Mouse (Mus musculus): ENCODE measurements around the gene D630045J12Rik. TPM values are rescaled to one million over a fixed set of nuclear protein-coding genes. Genes with fewer than 3 reads are reported as not detected.

The D630045J12Rik gene
- total and polyA plus RNA-seq, 2 experiments from 2014 or later: 9.7 to 42.5 TPM

DNA sequence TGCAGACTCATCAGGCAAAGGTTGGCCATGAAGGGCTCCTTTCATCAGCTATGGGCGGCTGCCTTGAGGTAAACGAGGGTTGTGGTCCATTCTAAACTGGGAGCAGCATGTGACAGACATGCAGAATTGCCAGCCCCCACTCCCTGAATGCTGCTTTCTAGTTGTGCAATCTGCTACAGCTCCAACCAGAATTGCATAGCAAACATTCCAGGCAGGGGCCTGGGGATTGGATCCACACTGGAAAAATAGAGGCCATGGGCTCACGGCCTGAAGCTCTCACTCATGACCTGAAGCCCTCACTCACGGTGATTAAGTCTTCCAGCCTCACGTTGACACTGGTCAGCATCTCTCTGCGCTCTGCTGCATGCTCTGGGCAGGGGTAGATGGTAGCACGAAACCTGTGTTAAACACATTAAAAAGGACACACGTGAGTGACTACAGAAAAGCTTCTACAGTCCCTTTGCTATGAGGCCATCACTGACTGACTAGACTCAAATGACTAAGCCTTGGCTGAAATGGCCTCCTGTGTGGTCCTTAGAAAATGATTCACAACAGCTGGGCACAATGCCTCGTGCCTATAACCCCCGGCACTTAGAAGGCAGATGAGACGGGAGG is 172.0 kb downstream of the D630045J12Rik start:
- DNase-seq (ENCODE audit: low spot score) (no peak), ATAC-seq (ENCODE audit: low FRiP score) (no peak)
- Histone ChIP-seq H3K27ac (ENCODE audit: low read depth, low read length) (no peak overlapping the region), H3K27me3 (ENCODE audit: insufficient read depth, low read length) (no peaks in the 10 kb centered on the region), H3K4me3 (ENCODE audit: low read depth, low read length) (no peak overlapping the region), H3K9ac (replicated peaks; ENCODE audit: low read length, poor library complexity, severe bottlenecking) (no peak overlapping the region), H3K4me2 (ENCODE audit: low read depth, low read length, poor library complexity, severe bottlenecking) (no peak overlapping the region), H3K4me1 (ENCODE audit: insufficient read depth, low read length) (no peaks in the 10 kb centered on the region), H3K36me3 (ENCODE audit: insufficient read depth, low read length) (no peaks in the 10 kb centered on the region), H3K9me3 (ENCODE audit: low read length) (no peaks in the 10 kb centered on the region)
- TF ChIP-seq CTCF (IDR thresholded peaks at IDR 0.05): no peak
- 57% methylated on average over 11 of the region's 11 CpGs for WGBS

DNA sequence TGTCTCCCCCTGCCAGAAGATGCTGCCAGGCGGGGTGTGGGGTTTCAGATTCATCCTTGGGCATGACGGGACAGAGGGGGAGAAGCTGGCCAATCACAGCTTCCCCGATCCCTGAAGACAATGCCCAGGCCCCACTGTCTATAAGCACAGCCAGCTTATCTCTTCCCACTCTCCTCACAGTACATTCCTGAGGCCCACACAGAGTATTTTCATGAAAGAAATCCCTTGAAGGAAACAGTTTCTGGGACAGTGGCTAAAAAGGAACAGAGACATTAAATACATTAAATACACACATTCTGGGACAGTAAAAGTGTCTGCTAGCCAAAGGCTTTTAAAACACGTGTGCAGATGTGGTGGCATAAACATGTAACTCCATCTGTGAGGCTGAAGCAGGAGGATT is 173.4 kb downstream of the D630045J12Rik start:
- no peaks in the 10 kb centered on the region for H3K27me3 ChIP-seq (ENCODE audit: insufficient read depth, low read length)
- no peaks in the 10 kb centered on the region for H3K36me3 ChIP-seq (ENCODE audit: insufficient read depth, low read length)
- H3K27ac ChIP-seq (ENCODE audit: low read depth, low read length): no peak overlapping the region
- DNase-seq (ENCODE audit: low spot score): no peak
- no peaks in the 10 kb centered on the region for H3K4me1 ChIP-seq (ENCODE audit: insufficient read depth, low read length)
- no peak overlapping the region for H3K4me2 ChIP-seq (ENCODE audit: low read depth, low read length, poor library complexity, severe bottlenecking)
- 64% methylated on average over 4 of the region's 4 CpGs for WGBS
- no peak for TF ChIP-seq CTCF (IDR thresholded peaks at IDR 0.05)
- ATAC-seq (ENCODE audit: low FRiP score): no peak
- no peak overlapping the region for H3K9ac ChIP-seq (replicated peaks; ENCODE audit: low read length, poor library complexity, severe bottlenecking)
- no peak overlapping the region for H3K4me3 ChIP-seq (ENCODE audit: low read depth, low read length)
- H3K9me3 ChIP-seq (ENCODE audit: low read length): no peaks in the 10 kb centered on the region

- no peak overlapping the region for H3K4me2 ChIP-seq (ENCODE audit: low read depth, low read length, poor library complexity, severe bottlenecking)
- H3K9me3 ChIP-seq (ENCODE audit: low read length): 0 out of 2 replicates have a peak, but pooled peaks cover 3% of the 10 kb centered on the region
- no peak overlapping the region for H3K27ac ChIP-seq (ENCODE audit: low read depth, low read length)
- TF ChIP-seq CTCF (IDR thresholded peaks at IDR 0.05): no peak
- H3K4me3 ChIP-seq (ENCODE audit: low read depth, low read length): no peak overlapping the region
- H3K27me3 ChIP-seq (ENCODE audit: insufficient read depth, low read length): no peaks in the 10 kb centered on the region
- no peaks in the 10 kb centered on the region for H3K4me1 ChIP-seq (ENCODE audit: insufficient read depth, low read length)
- ATAC-seq (ENCODE audit: low FRiP score) (no peak), DNase-seq (ENCODE audit: low spot score) (no peak)
- WGBS: 90% methylated on average over 3 of the region's 3 CpGs
- H3K9ac ChIP-seq (replicated peaks; ENCODE audit: low read length, poor library complexity, severe bottlenecking): no peak overlapping the region
- H3K36me3 ChIP-seq (ENCODE audit: insufficient read depth, low read length): no peaks in the 10 kb centered on the region
Observed at GRCm38 (mm10) chr6:38073592-38073991, 180.2 kb downstream of the D630045J12Rik start.

Other genes with a start within 250 kb of the D630045J12Rik start
- 0.28 and 0.99 TPM in 2 replicates for gene Svopl, start 207.0 kb downstream of the D630045J12Rik start, total RNA-seq (2014; rRNA removed)
- 0.33 and 0.51 TPM in 2 replicates for gene Svopl, start 207.0 kb downstream of the D630045J12Rik start, polyA plus RNA-seq (2015; fragmentation: Nextera tagmentation; extraction: Ambion mirVana)
- gene Tmem213, start 144.8 kb downstream of the D630045J12Rik start, total RNA-seq (2014; rRNA removed): not detected in 2 replicates
- 0.26 TPM in 1 of 2 replicates, not detected in the other for gene Tmem213, start 144.8 kb downstream of the D630045J12Rik start, polyA plus RNA-seq (2015; fragmentation: Nextera tagmentation; extraction: Ambion mirVana)
- 0.09 and 0.27 TPM in 2 replicates for gene Atp6v0a4, start 129.4 kb downstream of the D630045J12Rik start, total RNA-seq (2014; rRNA removed)
- gene Atp6v0a4, start 129.4 kb downstream of the D630045J12Rik start, polyA plus RNA-seq (2015; fragmentation: Nextera tagmentation; extraction: Ambion mirVana): 0.26 and 0.30 TPM in 2 replicates
- gene Zc3hav1l, start 45.2 kb upstream of the D630045J12Rik start, total RNA-seq (2014; rRNA removed): 8.1 and 11.0 TPM in 2 replicates
- 3.6 and 3.7 TPM in 2 replicates for gene Zc3hav1l, start 45.2 kb upstream of the D630045J12Rik start, polyA plus RNA-seq (2015; fragmentation: Nextera tagmentation; extraction: Ambion mirVana)
- gene Zc3hav1, start 100.6 kb upstream of the D630045J12Rik start, total RNA-seq (2014; rRNA removed): 3.5 and 4.5 TPM in 2 replicates
- 2.1 and 2.4 TPM in 2 replicates for gene Zc3hav1, start 100.6 kb upstream of the D630045J12Rik start, polyA plus RNA-seq (2015; fragmentation: Nextera tagmentation; extraction: Ambion mirVana)
- gene Ttc26, start 127.5 kb upstream of the D630045J12Rik start, total RNA-seq (2014; rRNA removed): 7.5 and 8.6 TPM in 2 replicates
- gene Ttc26, start 127.5 kb upstream of the D630045J12Rik start, polyA plus RNA-seq (2015; fragmentation: Nextera tagmentation; extraction: Ambion mirVana): 2.8 and 3.3 TPM in 2 replicates
- 24.0 and 32.5 TPM in 2 replicates for gene Ubn2, start 179.9 kb upstream of the D630045J12Rik start, total RNA-seq (2014; rRNA removed)
- gene Ubn2, start 179.9 kb upstream of the D630045J12Rik start, polyA plus RNA-seq (2015; fragmentation: Nextera tagmentation; extraction: Ambion mirVana): 10.4 and 13.5 TPM in 2 replicates

All from midbrain, postnatal 0 days (tissue).